Mouse (Mus musculus) liver, adult 2 months (tissue): ENCODE data around the gene BC048562.

ENCODE experiments used
- CTCF ChIP-seq: fragments of 200-500 bp; IDR thresholded peaks from 2 replicates; pipeline ENCODE4 v1.5.1; 2011; ENCODE audit warnings: low read depth, low read length, control low read depth
- POLR2A ChIP-seq: fragments of 200-500 bp; IDR thresholded peaks from 2 replicates; pipeline ENCODE4 v1.6.1; 2011; ENCODE audit warnings: low read length, control low read depth; ENCODE audit not compliant: insufficient read depth; ENCODE audit errors: extremely low read depth

GRCm38 (mm10) chr9:108440485-108440884 is 4.2 kb downstream of the BC048562 start:
- TF ChIP-seq POLR2A (no peak), CTCF (no peak)
